Mouse (Mus musculus): ENCODE measurements at regions not wholly inside any gene's neighbourhood (a gene's known extent, or its start where the extent isn't known, plus 50 kb on each side); places are given as distances from the start of the nearest gene placed in this dataset.
A peak's percentile ranks its signal among the peaks of the same experiment; 100 is the strongest.

GRCm38 (mm10) chr14:68784395-68784794 is 509.7 kb downstream of the Synb start:
- DNase-seq, result no peak

DNA sequence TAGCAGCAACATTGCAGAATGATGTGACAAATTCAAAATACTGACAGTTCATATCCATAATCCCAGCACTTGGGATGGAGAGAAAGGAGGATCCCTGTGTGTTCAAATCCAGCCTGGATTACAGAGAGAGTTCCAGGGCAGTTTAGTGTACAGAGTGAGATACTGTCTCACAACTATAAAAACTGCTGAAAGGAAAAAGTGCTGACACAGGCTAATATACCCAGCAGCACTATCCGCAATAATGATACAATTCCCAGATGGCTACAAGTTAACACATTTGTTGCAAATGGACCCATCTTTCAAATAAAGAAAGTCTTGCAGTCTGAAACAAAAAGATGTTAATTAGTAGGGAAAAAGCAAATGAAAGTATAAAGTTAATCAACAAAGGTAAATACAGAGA is 510.9 kb downstream of the Synb start:
- no peak for DNase-seq

GRCm38 (mm10) chr14:68770411-68770810 is 523.7 kb downstream of the Synb start:
- no peak for DNase-seq

- DNase-seq, result no peak
These were observed 531.2 kb downstream of the Synb start for GRCm38 (mm10) chr14:68762916-68763315.

DNA sequence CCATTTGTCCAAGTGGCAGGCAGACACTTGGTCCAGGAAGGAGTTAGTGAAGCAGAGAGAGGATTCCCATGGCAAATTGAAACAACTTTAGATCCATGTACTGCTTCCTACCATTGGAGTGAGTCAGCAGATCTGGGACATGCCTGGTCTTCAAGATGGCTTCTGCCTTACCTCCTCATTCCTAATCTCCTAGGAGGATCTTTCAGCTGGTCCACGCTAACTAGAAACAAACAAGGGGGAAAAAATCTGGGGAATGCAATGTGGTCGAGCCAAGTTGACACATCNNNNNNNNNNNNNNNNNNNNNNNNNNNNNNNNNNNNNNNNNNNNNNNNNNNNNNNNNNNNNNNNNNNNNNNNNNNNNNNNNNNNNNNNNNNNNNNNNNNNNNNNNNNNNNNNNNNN is 549.4 kb downstream of the Synb start:
- no peak for DNase-seq

DNA sequence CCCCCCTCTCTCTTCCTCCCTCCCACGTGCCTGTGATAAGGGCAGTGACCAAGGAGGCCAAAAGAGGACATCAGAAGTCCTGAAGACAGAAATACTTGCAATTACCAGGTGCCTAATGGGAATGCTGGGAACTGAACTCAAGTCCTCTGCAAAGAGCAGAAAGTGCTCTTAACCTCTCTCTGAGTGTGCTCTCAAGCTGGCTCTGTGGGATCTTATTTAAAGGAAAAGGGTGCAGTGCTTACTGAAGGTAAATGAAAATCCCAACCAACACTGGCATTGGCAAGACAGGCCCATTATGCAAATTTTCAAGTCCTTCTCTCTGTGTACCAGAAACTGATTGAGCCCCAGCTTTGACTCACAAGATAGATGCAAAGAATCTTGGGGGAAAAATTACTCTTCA is 555.6 kb downstream of the Synb start:
- no peak for DNase-seq

DNA sequence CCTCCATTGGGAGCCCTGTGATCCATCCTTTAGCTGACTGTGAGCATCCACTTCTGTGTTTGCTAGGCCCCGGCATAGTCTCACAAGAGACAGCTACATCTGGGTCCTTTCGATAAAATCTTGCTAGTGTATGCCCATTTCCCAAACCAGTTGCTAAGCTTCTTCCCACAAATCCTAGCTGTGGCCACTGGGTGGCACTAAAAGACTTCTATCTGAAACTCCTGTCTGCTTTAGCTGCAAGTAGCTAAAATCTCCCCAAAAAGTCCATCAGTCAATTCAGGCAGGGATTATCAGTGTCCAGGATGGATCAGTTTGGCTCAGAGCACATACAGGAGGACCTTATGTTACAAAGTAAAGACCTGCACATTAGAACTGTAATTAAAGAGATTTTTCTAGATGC is 558.3 kb downstream of the Synb start:
- DNase-seq, result peak; percentile 53

DNA sequence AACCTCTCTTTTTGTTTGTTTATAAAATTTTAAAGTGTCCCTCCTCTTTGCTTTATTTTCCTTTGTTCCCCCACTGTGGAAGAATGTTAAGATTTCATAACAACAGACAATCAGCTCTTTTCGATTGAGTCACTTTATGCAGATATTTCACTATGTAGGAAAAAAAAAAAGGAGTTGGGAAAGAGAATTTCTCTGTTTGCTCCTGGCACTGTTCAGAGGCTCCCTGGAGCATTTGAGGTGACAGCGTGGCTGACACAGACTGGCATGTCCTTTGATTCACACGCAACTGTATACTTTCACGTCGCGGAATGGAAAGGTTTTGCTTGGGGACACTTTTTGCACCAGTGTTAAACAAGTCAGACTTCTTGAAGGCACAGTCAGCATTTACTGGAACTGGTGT is 572.9 kb downstream of the Synb start:
- DNase-seq, result no peak

DNA sequence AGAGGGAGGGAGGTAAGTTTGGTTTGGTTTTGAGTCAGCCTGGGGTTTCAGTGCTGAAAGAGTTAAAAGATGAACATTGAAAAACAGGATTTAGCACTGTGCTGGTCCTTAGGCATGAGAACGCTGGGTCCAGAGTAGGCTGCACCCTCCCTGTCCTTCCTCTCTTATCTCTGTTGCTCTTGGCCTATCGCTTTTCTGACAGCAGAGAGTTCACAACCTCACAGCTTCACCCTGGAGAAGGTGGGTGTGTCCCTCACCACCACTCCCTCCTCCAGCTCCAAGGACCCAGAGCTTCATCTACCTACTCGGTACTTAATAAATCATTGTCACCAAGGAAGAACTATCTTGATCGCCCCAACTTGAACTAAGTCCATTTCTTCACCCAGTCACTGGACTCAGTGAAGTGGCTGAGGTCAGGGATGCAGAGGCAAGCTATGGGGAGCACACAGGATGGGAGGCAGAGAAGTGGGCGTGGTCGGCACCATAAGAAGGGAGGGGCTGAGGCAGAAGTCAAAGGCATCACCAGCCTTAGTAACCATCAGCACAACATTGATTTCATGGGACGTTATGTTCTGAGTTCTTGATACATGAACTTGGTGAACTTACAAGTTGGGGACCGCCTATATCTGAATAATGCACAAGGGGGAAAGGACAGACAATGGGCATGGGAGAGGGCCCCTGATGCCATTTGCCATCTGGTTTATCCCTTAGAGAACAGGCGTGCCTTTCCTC is 574.5 kb downstream of the Synb start:
- no peak for DNase-seq

DNA sequence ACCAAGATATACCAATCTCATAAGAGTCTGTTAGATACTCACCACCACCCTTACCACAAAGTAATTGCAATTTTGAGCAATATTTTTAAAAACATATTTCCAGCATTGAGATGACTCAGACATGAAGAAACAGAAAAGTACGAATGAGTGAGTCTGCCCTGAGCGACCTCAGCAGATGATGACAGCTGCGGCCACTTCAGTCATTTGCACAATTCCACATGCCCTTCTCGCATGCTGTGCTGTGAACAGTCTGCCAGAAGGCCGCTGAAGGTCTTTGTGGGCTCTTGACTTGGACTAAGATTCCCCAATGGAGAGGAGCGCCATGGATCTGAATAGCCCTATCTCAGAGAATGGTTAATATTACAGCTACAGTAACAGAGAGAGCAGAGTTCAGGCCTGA is 575.3 kb downstream of the Synb start:
- no peak for DNase-seq
